Mouse (Mus musculus): ENCODE results near the gene Zc3h12d.

- no peak for TF ChIP-seq JUND (conservative IDR thresholded peaks at IDR 0.05; ENCODE audit: low read depth, low read length)
- TF ChIP-seq POLR2A (IDR thresholded peaks at IDR 0.05; ENCODE audit: low read depth, low read length): no peak
- no peak for TF ChIP-seq CTCF (conservative IDR thresholded peaks at IDR 0.05 in 1 of 2, IDR thresholded peaks at IDR 0.05 in 1 of 2; ENCODE audit: low read depth in 2 of 2, low read length in 2 of 2)
- TF ChIP-seq CHD1 (IDR thresholded peaks at IDR 0.05; ENCODE audit: low read depth, low read length): no peak
- no peak for TF ChIP-seq SIN3A (IDR thresholded peaks at IDR 0.05; ENCODE audit: low read length)
- TF ChIP-seq SMC3 (IDR thresholded peaks at IDR 0.05; ENCODE audit: low read depth, low read length): no peak
- TF ChIP-seq POLR2AphosphoS2 (IDR thresholded peaks at IDR 0.05; ENCODE audit: low read depth, low read length): no peak
- TF ChIP-seq ETS1 (conservative IDR thresholded peaks at IDR 0.05; ENCODE audit: low read depth, low read length): no peak
Measured at GRCm38 (mm10) chr10:7845991-7846390, 13.7 kb downstream of the Zc3h12d start.
